Mouse (Mus musculus): Measurements from ENCODE around the gene Tmem273. TPM values are rescaled to one million over a fixed set of nuclear protein-coding genes. Genes with fewer than 3 reads are reported as not detected.

Tmem273 gene
- polyA plus RNA-seq, 1 experiment from 2014 or later: 0.30 TPM

- no peak overlapping the region for H3K4me2 ChIP-seq (ENCODE audit: low read length)
- no peak overlapping the region for H3K9ac ChIP-seq (ENCODE audit: low read depth, low read length)
- peak overlapping the region; percentile 70 for H3K27ac ChIP-seq
- DNase-seq (ENCODE audit: low spot score) (peak; percentile 25), ATAC-seq (replicated peaks; ENCODE audit: low FRiP score, low read depth) (no peak)
- WGBS: 46% methylated on average over 6 of the region's 6 CpGs
- H3K9me3 ChIP-seq (replicated peaks; ENCODE audit: low read length): no peaks in the 10 kb centered on the region
- no peaks in the 10 kb centered on the region for H3K36me3 ChIP-seq (ENCODE audit: insufficient read depth, low read length)
- TF ChIP-seq CTCF (IDR thresholded peaks at IDR 0.05; ENCODE audit: low read depth): no peak
- peaks cover 32% of the 10 kb centered on the region for H3K4me1 ChIP-seq (replicated peaks; ENCODE audit: insufficient read depth, low read length)
- no peaks in the 10 kb centered on the region for H3K27me3 ChIP-seq (ENCODE audit: insufficient read depth, low read length)
- H3K4me3 ChIP-seq (replicated peaks; ENCODE audit: low read depth, low read length): no peak overlapping the region
These were observed 42.4 kb downstream of the Tmem273 start for GRCm38 (mm10) chr14:32827994-32828650.

GRCm38 (mm10) chr14:32833847-32834246 lies 48.1 kb downstream of the Tmem273 start, which contains the start of gene Fam170b:
Gene Fam170b, plus strand, starts transcription at chr14:32833962.
- no peak within 1 kb of the TSS for H3K4me2 ChIP-seq (ENCODE audit: low read length)
- no peaks in the 10 kb centered on the region for H3K9me3 ChIP-seq (replicated peaks; ENCODE audit: low read length)
- H3K4me3 ChIP-seq (replicated peaks; ENCODE audit: low read depth, low read length): no peak within 1 kb of the TSS
- 67% methylated on average over 8 of the region's 8 CpGs for WGBS
- ATAC-seq (replicated peaks; ENCODE audit: low FRiP score, low read depth) (no peak), DNase-seq (ENCODE audit: low spot score) (no peak)
- H3K27ac ChIP-seq: no peak within 1 kb of the TSS
- H3K4me1 ChIP-seq (replicated peaks; ENCODE audit: insufficient read depth, low read length): no peaks in the 10 kb centered on the region
- no peaks in the 10 kb centered on the region for H3K36me3 ChIP-seq (ENCODE audit: insufficient read depth, low read length)
- H3K9ac ChIP-seq (ENCODE audit: low read depth, low read length): no peak within 1 kb of the TSS
- H3K27me3 ChIP-seq (ENCODE audit: insufficient read depth, low read length): no peaks in the 10 kb centered on the region
- no peak for TF ChIP-seq CTCF (IDR thresholded peaks at IDR 0.05; ENCODE audit: low read depth)

- no peak overlapping the region for H3K27ac ChIP-seq
- no peak overlapping the region for H3K4me2 ChIP-seq (ENCODE audit: low read length)
- H3K9ac ChIP-seq (ENCODE audit: low read depth, low read length): no peak overlapping the region
- ATAC-seq (replicated peaks; ENCODE audit: low FRiP score, low read depth) (no peak), DNase-seq (ENCODE audit: low spot score) (no peak)
- H3K36me3 ChIP-seq (ENCODE audit: insufficient read depth, low read length): no peaks in the 10 kb centered on the region
- TF ChIP-seq CTCF (IDR thresholded peaks at IDR 0.05; ENCODE audit: low read depth): no peak
- 84% methylated on average over 14 of the region's 14 CpGs for WGBS
- H3K27me3 ChIP-seq (ENCODE audit: insufficient read depth, low read length): no peaks in the 10 kb centered on the region
- no peak overlapping the region for H3K4me3 ChIP-seq (replicated peaks; ENCODE audit: low read depth, low read length)
- H3K4me1 ChIP-seq (replicated peaks; ENCODE audit: insufficient read depth, low read length): no peaks in the 10 kb centered on the region
- no peaks in the 10 kb centered on the region for H3K9me3 ChIP-seq (replicated peaks; ENCODE audit: low read length)
These were observed 49.4 kb downstream of the Tmem273 start for GRCm38 (mm10) chr14:32835181-32835580.

- no peak overlapping the region for H3K4me2 ChIP-seq (ENCODE audit: low read length)
- no peaks in the 10 kb centered on the region for H3K27me3 ChIP-seq (ENCODE audit: insufficient read depth, low read length)
- DNase-seq (ENCODE audit: low spot score) (no peak), ATAC-seq (replicated peaks; ENCODE audit: low FRiP score, low read depth) (no peak)
- TF ChIP-seq CTCF (IDR thresholded peaks at IDR 0.05; ENCODE audit: low read depth): no peak
- H3K4me1 ChIP-seq (replicated peaks; ENCODE audit: insufficient read depth, low read length): no peaks in the 10 kb centered on the region
- H3K27ac ChIP-seq: no peak overlapping the region
- H3K4me3 ChIP-seq (replicated peaks; ENCODE audit: low read depth, low read length): no peak overlapping the region
- 90% methylated on average over 14 of the region's 14 CpGs for WGBS
- no peaks in the 10 kb centered on the region for H3K9me3 ChIP-seq (replicated peaks; ENCODE audit: low read length)
- no peak overlapping the region for H3K9ac ChIP-seq (ENCODE audit: low read depth, low read length)
- H3K36me3 ChIP-seq (ENCODE audit: insufficient read depth, low read length): no peaks in the 10 kb centered on the region
These were observed 49.8 kb downstream of the Tmem273 start for GRCm38 (mm10) chr14:32835596-32835995.

GRCm38 (mm10) chr14:32836191-32836590 lies 50.4 kb downstream of the Tmem273 start:
- ATAC-seq (replicated peaks; ENCODE audit: low FRiP score, low read depth) (no peak), DNase-seq (ENCODE audit: low spot score) (no peak)
- Histone ChIP-seq H3K9me3 (replicated peaks; ENCODE audit: low read length) (no peaks in the 10 kb centered on the region), H3K9ac (ENCODE audit: low read depth, low read length) (no peak overlapping the region), H3K4me1 (replicated peaks; ENCODE audit: insufficient read depth, low read length) (no peaks in the 10 kb centered on the region), H3K27ac (no peak overlapping the region), H3K4me3 (replicated peaks; ENCODE audit: low read depth, low read length) (no peak overlapping the region), H3K36me3 (ENCODE audit: insufficient read depth, low read length) (no peaks in the 10 kb centered on the region), H3K27me3 (ENCODE audit: insufficient read depth, low read length) (no peaks in the 10 kb centered on the region), H3K4me2 (ENCODE audit: low read length) (no peak overlapping the region)
- 92% methylated on average over 11 of the region's 11 CpGs for WGBS
- no peak for TF ChIP-seq CTCF (IDR thresholded peaks at IDR 0.05; ENCODE audit: low read depth)

GRCm38 (mm10) chr14:32842052-32842451 lies 56.3 kb downstream of the Tmem273 start:
- DNase-seq (ENCODE audit: low spot score): no peak
- Histone ChIP-seq H3K4me1 (replicated peaks; ENCODE audit: insufficient read depth, low read length) (no peaks in the 10 kb centered on the region), H3K4me3 (replicated peaks; ENCODE audit: low read depth, low read length) (no peak overlapping the region), H3K36me3 (ENCODE audit: insufficient read depth, low read length) (no peaks in the 10 kb centered on the region), H3K27me3 (ENCODE audit: insufficient read depth, low read length) (no peaks in the 10 kb centered on the region), H3K9ac (ENCODE audit: low read depth, low read length) (no peak overlapping the region), H3K4me2 (ENCODE audit: low read length) (no peak overlapping the region), H3K27ac (no peak overlapping the region), H3K9me3 (replicated peaks; ENCODE audit: low read length) (no peaks in the 10 kb centered on the region)
- no peak for ATAC-seq (replicated peaks; ENCODE audit: low FRiP score, low read depth)
- TF ChIP-seq CTCF (IDR thresholded peaks at IDR 0.05; ENCODE audit: low read depth): no peak

GRCm38 (mm10) chr14:32854059-32854458 lies 68.3 kb downstream of the Tmem273 start:
- DNase-seq (ENCODE audit: low spot score): no peak
- Histone ChIP-seq H3K4me1 (replicated peaks; ENCODE audit: insufficient read depth, low read length) (no peaks in the 10 kb centered on the region), H3K27me3 (ENCODE audit: insufficient read depth, low read length) (0 out of 2 replicates have a peak, but pooled peaks cover 7% of the 10 kb centered on the region), H3K4me3 (replicated peaks; ENCODE audit: low read depth, low read length) (no peak overlapping the region), H3K27ac (no peak overlapping the region), H3K9ac (ENCODE audit: low read depth, low read length) (no peak overlapping the region), H3K36me3 (ENCODE audit: insufficient read depth, low read length) (no peaks in the 10 kb centered on the region), H3K4me2 (ENCODE audit: low read length) (no peak overlapping the region), H3K9me3 (replicated peaks; ENCODE audit: low read length) (no peaks in the 10 kb centered on the region)
- no peak for TF ChIP-seq CTCF (IDR thresholded peaks at IDR 0.05; ENCODE audit: low read depth)
- no peak for ATAC-seq (replicated peaks; ENCODE audit: low FRiP score, low read depth)
- 81% methylated on average over 4 of the region's 4 CpGs for WGBS
